Mouse (Mus musculus) kidney, postnatal 25 days (tissue): Measurements from ENCODE around the gene Man1c1.

Experiments
- DNase-seq, 2 experiments: peaks; one replicate each; pipeline ENCODE4 v3.0.0; 2021; ENCODE audit warnings: mixed read lengths in 2 of 2

Man1c1 gene

GRCm38 (mm10) chr4:134723251-134723650 lies 19.2 kb upstream of the Man1c1 start:
- DNase-seq = peak in 1 of 2 experiments; percentile 49

GRCm38 (mm10) chr4:134721076-134721475 lies 17.0 kb upstream of the Man1c1 start:
- DNase-seq = no peak

GRCm38 (mm10) chr4:134720371-134720770 lies 16.3 kb upstream of the Man1c1 start:
- DNase-seq = no peak

- no peak for DNase-seq
Observed at GRCm38 (mm10) chr4:134719489-134719888, 15.4 kb upstream of the Man1c1 start.

- peak; percentile 86 to 90 for DNase-seq
Observed at GRCm38 (mm10) chr4:134713937-134714336, 9.8 kb upstream of the Man1c1 start.

- no peak for DNase-seq
Observed at GRCm38 (mm10) chr4:134705311-134705710, 1.2 kb upstream of the Man1c1 start.

- DNase-seq = no peak
Observed at GRCm38 (mm10) chr4:134704590-134704989, 500 bp upstream of the Man1c1 start.

- peak; percentile 51 to 68 for DNase-seq
Observed at GRCm38 (mm10) chr4:134702981-134703834, 882 bp downstream of the Man1c1 start.

GRCm38 (mm10) chr4:134701934-134702333 lies 2.2 kb downstream of the Man1c1 start:
- peak; percentile 73 for DNase-seq

- DNase-seq = no peak
Observed at GRCm38 (mm10) chr4:134700911-134701310, 3.2 kb downstream of the Man1c1 start.

GRCm38 (mm10) chr4:134693202-134693940 lies 10.7 kb downstream of the Man1c1 start:
- DNase-seq = no peak

- no peak for DNase-seq
Observed at GRCm38 (mm10) chr4:134692388-134692787, 11.7 kb downstream of the Man1c1 start.

GRCm38 (mm10) chr4:134686022-134686661 lies 17.9 kb downstream of the Man1c1 start:
- no peak for DNase-seq

- DNase-seq = no peak
Observed at GRCm38 (mm10) chr4:134684637-134685338, 19.3 kb downstream of the Man1c1 start.

GRCm38 (mm10) chr4:134683892-134684291 lies 20.2 kb downstream of the Man1c1 start:
- DNase-seq = no peak

GRCm38 (mm10) chr4:134683008-134683407 lies 21.1 kb downstream of the Man1c1 start:
- no peak for DNase-seq

GRCm38 (mm10) chr4:134682423-134682822 lies 21.7 kb downstream of the Man1c1 start:
- no peak for DNase-seq

GRCm38 (mm10) chr4:134681819-134682218 lies 22.3 kb downstream of the Man1c1 start:
- DNase-seq = no peak

- no peak for DNase-seq
Observed at GRCm38 (mm10) chr4:134677556-134678508, 26.3 kb downstream of the Man1c1 start.

- no peak for DNase-seq
Observed at GRCm38 (mm10) chr4:134675800-134676199, 28.3 kb downstream of the Man1c1 start.

GRCm38 (mm10) chr4:134674970-134675369 lies 29.1 kb downstream of the Man1c1 start:
- peak in 1 of 2 experiments; percentile 67 for DNase-seq
